Mouse (Mus musculus): ENCODE measurements around the gene Alyref. TPM values are rescaled to one million over a fixed set of nuclear protein-coding genes. Genes with fewer than 3 reads are reported as not detected.
"Not testable (repeated sequence)": the region's sequence is repeated elsewhere in the genome, so short reads cannot be mapped to it uniquely, and the experiment has no call there.

Alyref gene
- polyA plus RNA-seq, 1 experiment from 2014 or later, result 213 TPM

- H3K36me3 ChIP-seq (ENCODE audit: control insufficient read depth, insufficient read depth, low read length), result peaks cover 42% of the 10 kb centered on the region
- H3K27ac ChIP-seq (replicated peaks); H3K4me3 ChIP-seq (ENCODE audit: low read depth, low read length); DNase-seq (ENCODE audit: low spot score); H3K4me2 ChIP-seq (replicated peaks; ENCODE audit: low read depth); H3K9me3 ChIP-seq (ENCODE audit: control insufficient read depth, low read length); H3K9ac ChIP-seq (ENCODE audit: low read length); ATAC-seq (ENCODE audit: low FRiP score, low TSS enrichment); H3K27me3 ChIP-seq (ENCODE audit: control insufficient read depth, insufficient read depth, low read length); H3K4me1 ChIP-seq (replicated peaks; ENCODE audit: control insufficient read depth, insufficient read depth): not testable (repeated sequence)
- 80% methylated on average over 6 of the region's 6 CpGs for WGBS
- peak; percentile 17; the same call in 1 of the 2 replicates for TF ChIP-seq CTCF (IDR thresholded peaks at IDR 0.05; ENCODE audit: low read depth)
Observed at GRCm38 (mm10) chr11:120558843-120559242, 39.3 kb downstream of the Alyref start.

- Histone ChIP-seq H3K36me3 (ENCODE audit: control insufficient read depth, insufficient read depth, low read length) (peaks cover 9% of the 10 kb centered on the region), H3K9me3 (ENCODE audit: control insufficient read depth, low read length) (no peaks in the 10 kb centered on the region), H3K4me2 (replicated peaks; ENCODE audit: low read depth) (no peak overlapping the region), H3K27me3 (ENCODE audit: control insufficient read depth, insufficient read depth, low read length) (no peaks in the 10 kb centered on the region), H3K4me3 (ENCODE audit: low read depth, low read length) (no peak overlapping the region), H3K4me1 (replicated peaks; ENCODE audit: control insufficient read depth, insufficient read depth) (no peaks in the 10 kb centered on the region), H3K9ac (ENCODE audit: low read length) (no peak overlapping the region), H3K27ac (replicated peaks) (no peak overlapping the region)
- 75% methylated on average over 2 of the region's 2 CpGs for WGBS
- TF ChIP-seq CTCF (IDR thresholded peaks at IDR 0.05; ENCODE audit: low read depth), result no peak
- no peak for TF ChIP-seq EP300 (optimal IDR thresholded peaks at IDR 0.05)
- ATAC-seq (ENCODE audit: low FRiP score, low TSS enrichment), result peak; percentile 48; the same call in 1 of the 2 replicates
- no peak for DNase-seq (ENCODE audit: low spot score)
Observed at GRCm38 (mm10) chr11:120555260-120555659, 42.9 kb downstream of the Alyref start.

GRCm38 (mm10) chr11:120554834-120555233 is 43.3 kb downstream of the Alyref start:
- H3K27ac ChIP-seq (replicated peaks), result no peak overlapping the region
- no peak for DNase-seq (ENCODE audit: low spot score)
- ATAC-seq (ENCODE audit: low FRiP score, low TSS enrichment), result no peak
- H3K36me3 ChIP-seq (ENCODE audit: control insufficient read depth, insufficient read depth, low read length), result peaks cover 7% of the 10 kb centered on the region; the same call in 1 of the 2 replicates
- no peak overlapping the region for H3K4me2 ChIP-seq (replicated peaks; ENCODE audit: low read depth)
- TF ChIP-seq CTCF (IDR thresholded peaks at IDR 0.05; ENCODE audit: low read depth) (no peak), EP300 (optimal IDR thresholded peaks at IDR 0.05) (no peak)
- no peaks in the 10 kb centered on the region for H3K27me3 ChIP-seq (ENCODE audit: control insufficient read depth, insufficient read depth, low read length)
- H3K4me1 ChIP-seq (replicated peaks; ENCODE audit: control insufficient read depth, insufficient read depth), result no peaks in the 10 kb centered on the region
- WGBS, result 63% methylated on average over 7 of the region's 7 CpGs
- H3K4me3 ChIP-seq (ENCODE audit: low read depth, low read length), result no peak overlapping the region
- no peak overlapping the region for H3K9ac ChIP-seq (ENCODE audit: low read length)
- no peaks in the 10 kb centered on the region for H3K9me3 ChIP-seq (ENCODE audit: control insufficient read depth, low read length)

GRCm38 (mm10) chr11:120552736-120553135 is 45.4 kb downstream of the Alyref start:
- DNase-seq (ENCODE audit: low spot score) (no peak), ATAC-seq (ENCODE audit: low FRiP score, low TSS enrichment) (no peak)
- H3K27ac ChIP-seq (replicated peaks), result no peak overlapping the region
- H3K9ac ChIP-seq (ENCODE audit: low read length), result no peak overlapping the region
- no peaks in the 10 kb centered on the region for H3K9me3 ChIP-seq (ENCODE audit: control insufficient read depth, low read length)
- no peak overlapping the region for H3K4me3 ChIP-seq (ENCODE audit: low read depth, low read length)
- 65% methylated on average over 5 of the region's 5 CpGs for WGBS
- TF ChIP-seq EP300 (optimal IDR thresholded peaks at IDR 0.05) (no peak), CTCF (IDR thresholded peaks at IDR 0.05; ENCODE audit: low read depth) (no peak)
- H3K4me1 ChIP-seq (replicated peaks; ENCODE audit: control insufficient read depth, insufficient read depth), result peaks cover 5% of the 10 kb centered on the region; the same call in 1 of the 2 replicates
- no peaks in the 10 kb centered on the region for H3K27me3 ChIP-seq (ENCODE audit: control insufficient read depth, insufficient read depth, low read length)
- no peak overlapping the region for H3K4me2 ChIP-seq (replicated peaks; ENCODE audit: low read depth)
- H3K36me3 ChIP-seq (ENCODE audit: control insufficient read depth, insufficient read depth, low read length), result no peaks in the 10 kb centered on the region

- H3K36me3 ChIP-seq (ENCODE audit: control insufficient read depth, insufficient read depth, low read length), result no peaks in the 10 kb centered on the region
- H3K27ac ChIP-seq (replicated peaks), result peak within 1 kb of the TSS; percentile 98; the same call in 1 of the 2 replicates
- H3K4me1 ChIP-seq (replicated peaks; ENCODE audit: control insufficient read depth, insufficient read depth), result peaks cover 5% of the 10 kb centered on the region; the same call in 1 of the 2 replicates
- WGBS, result 93% methylated on average over 28 of the region's 28 CpGs
- no peaks in the 10 kb centered on the region for H3K9me3 ChIP-seq (ENCODE audit: control insufficient read depth, low read length)
- ATAC-seq (ENCODE audit: low FRiP score, low TSS enrichment) (no peak), DNase-seq (ENCODE audit: low spot score) (no peak)
- H3K4me3 ChIP-seq (ENCODE audit: low read depth, low read length), result peak within 1 kb of the TSS; percentile 88
- peak within 1 kb of the TSS; percentile 72 for H3K4me2 ChIP-seq (replicated peaks; ENCODE audit: low read depth)
- H3K9ac ChIP-seq (ENCODE audit: low read length), result peak within 1 kb of the TSS; percentile 95
- no peaks in the 10 kb centered on the region for H3K27me3 ChIP-seq (ENCODE audit: control insufficient read depth, insufficient read depth, low read length)
- TF ChIP-seq CTCF (IDR thresholded peaks at IDR 0.05; ENCODE audit: low read depth) (no peak), EP300 (optimal IDR thresholded peaks at IDR 0.05) (no peak)
Observed at GRCm38 (mm10) chr11:120550810-120551440, 47.2 kb downstream of the Alyref start, which contains the start of gene Ppp1r27. TSS of gene Ppp1r27 (minus strand) at chr11:120551132.
